ENCODE assay signal across 7 mouse cellular contexts in genomic region chr10:85651706-85652105, GRCm38 (mm10).
A peak's percentile ranks its signal among the peaks of the same experiment; 100 is the strongest.
DNase-seq lines count a peak whose midpoint lies in the region; ATAC-seq and TF ChIP-seq lines count a peak whose summit lies in the region.

No protein-coding gene starts in this region.

- peak; percentile 24 for DNase-seq in MN1 (ENCODE audit: low spot score)
- peak; percentile 6 for DNase-seq in c-Kit-negative CD71-positive TER-119-positive erythroid progenitor cells, embryonic 14.5 days (ENCODE audit: low read depth, low spot score)
- peak; percentile 57 for DNase-seq in hindbrain, embryonic 10.5 days (ENCODE audit: low spot score)
- peak; percentile 63 to 77 for DNase-seq in layer of hippocampus, adult 2 months (ENCODE audit: low spot score in 2 of 2)
- DNase-seq in lung, postnatal 0 days (ENCODE audit: low spot score) = peak; percentile 82
- DNase-seq in right cerebral cortex, adult 18-20 months = peak; percentile 61

- H3K9ac ChIP-seq in lung, postnatal 0 days (replicated peaks; ENCODE audit: low read depth) = no peak overlapping the region

- ATAC-seq in erythroblast, adult 5-6 weeks (replicated peaks; ENCODE audit: low FRiP score, poor library complexity, severe bottlenecking) = 0 out of 2 replicates have a peak, but pooled peaks have one; percentile 52
- ATAC-seq in lung, postnatal 0 days = peak; percentile 37; the same call in 1 of the 2 replicates

- 0 out of 2 replicates have a peak, but pooled peaks cover 3% of the 10 kb centered on the region for H3K4me1 ChIP-seq in hindbrain, embryonic 10.5 days (replicated peaks)
- no peaks in the 10 kb centered on the region for H3K4me1 ChIP-seq in lung, postnatal 0 days (ENCODE audit: insufficient read depth, low read depth, low read length)

- no peaks in the 10 kb centered on the region for H3K27me3 ChIP-seq in hindbrain, embryonic 10.5 days (ENCODE audit: insufficient read depth, poor library complexity, severe bottlenecking)
- H3K27me3 ChIP-seq in lung, postnatal 0 days (replicated peaks; ENCODE audit: insufficient read depth, low read length) = no peaks in the 10 kb centered on the region

- no peak overlapping the region for H3K4me2 ChIP-seq in lung, postnatal 0 days (replicated peaks; ENCODE audit: low read depth, low read length)

- TF ChIP-seq EP300 in lung, postnatal 0 days (IDR thresholded peaks at IDR 0.05) = no peak

- H3K36me3 ChIP-seq in hindbrain, embryonic 10.5 days = no peaks in the 10 kb centered on the region
- no peaks in the 10 kb centered on the region for H3K36me3 ChIP-seq in lung, postnatal 0 days (ENCODE audit: insufficient read depth, low read length)

- WGBS in hindbrain, embryonic 10.5 days = 33% methylated on average over 7 of the region's 7 CpGs
- WGBS in lung, postnatal 0 days = 29% methylated on average over 7 of the region's 7 CpGs

- H3K9me3 ChIP-seq in hindbrain, embryonic 10.5 days = no peaks in the 10 kb centered on the region
- no peaks in the 10 kb centered on the region for H3K9me3 ChIP-seq in lung, postnatal 0 days (ENCODE audit: low read length)

- H3K4me3 ChIP-seq in hindbrain, embryonic 10.5 days = no peak overlapping the region
- no peak overlapping the region for H3K4me3 ChIP-seq in layer of hippocampus, adult 2 months
- H3K4me3 ChIP-seq in lung, postnatal 0 days (ENCODE audit: low read depth, low read length) = no peak overlapping the region

- peak; percentile 89 for TF ChIP-seq CTCF in layer of hippocampus, adult 2 months (conservative IDR thresholded peaks at IDR 0.05)
- TF ChIP-seq CTCF in lung, postnatal 0 days (IDR thresholded peaks at IDR 0.05) = peak; percentile 88

- H3K27ac ChIP-seq in hindbrain, embryonic 10.5 days = 0 out of 2 replicates have a peak overlapping the region, but pooled peaks have one; percentile 60
- no peak overlapping the region for H3K27ac ChIP-seq in layer of hippocampus, adult 2 months
- no peak overlapping the region for H3K27ac ChIP-seq in lung, postnatal 0 days (ENCODE audit: low read length)

Comparison
In these comparisons a context has a peak if more than half of its experiments do, and no peak if none do; other contexts are left out.
1. DNase-seq: peak in every context shown above with its lines; median percentile 82 in lung, postnatal 0 days; 70 in layer of hippocampus, adult 2 months; 61 in right cerebral cortex, adult 18-20 months; 57 in hindbrain, embryonic 10.5 days; 24 in MN1; 6 in c-Kit-negative CD71-positive TER-119-positive erythroid progenitor cells, embryonic 14.5 days.